Mouse (Mus musculus) stomach, postnatal 0 days (tissue): ENCODE results near the gene Snx12.

Experiments used
- CTCF ChIP-seq: IDR thresholded peaks from 2 replicates; pipeline ENCODE4 v1.5.1; 2016; ENCODE audit warnings: antibody characterized with exemption, low read depth, mild to moderate bottlenecking, moderate library complexity
- EP300 ChIP-seq: optimal IDR thresholded peaks from 2 replicates; pipeline ENCODE3; 2016; ENCODE audit warnings: antibody characterized with exemption

GRCm38 (mm10) chrX:101147506-101147905, 74.9 kb downstream of the Snx12 start:
- TF ChIP-seq CTCF (no peak), EP300 (no peak)
